Mouse (Mus musculus) lung, adult 2 months (tissue): ENCODE data around the gene Dgkd.

Experiments used
- CTCF ChIP-seq: fragments of 200-500 bp; IDR thresholded peaks from 2 replicates; pipeline ENCODE4 v1.5.1; 2011; ENCODE audit warnings: mild to moderate bottlenecking, low read length, control low read depth; ENCODE audit not compliant: insufficient read depth
- POLR2A ChIP-seq: fragments of 200-500 bp; IDR thresholded peaks from 2 replicates; pipeline ENCODE4 v1.6.1; 2011; ENCODE audit warnings: low read depth, mild to moderate bottlenecking, control low read depth, low read length, borderline replicate concordance; ENCODE audit errors: extremely low read depth

DNA sequence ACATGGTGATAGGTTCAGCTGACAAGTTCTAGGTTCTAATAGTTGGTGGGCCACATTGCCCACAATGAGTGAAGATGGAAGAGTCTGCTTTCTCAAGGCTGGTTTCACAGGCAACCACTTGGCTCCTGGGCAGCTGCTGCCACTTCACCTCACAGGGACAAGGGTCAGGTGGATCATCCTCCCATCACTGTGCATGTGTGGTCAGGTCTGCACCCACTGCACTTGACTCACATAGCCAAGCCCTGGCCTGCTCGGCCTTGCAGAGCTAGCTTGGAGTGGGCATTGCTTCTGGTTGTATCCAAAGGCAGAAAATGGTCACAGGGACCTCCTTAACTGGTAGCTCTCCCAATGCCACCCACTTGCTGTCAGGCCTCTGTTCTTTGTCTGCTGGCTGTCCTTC is 88.7 kb downstream of the Dgkd start:
- TF ChIP-seq CTCF (no peak), POLR2A (no peak)
